Mouse (Mus musculus): ENCODE data around the gene Rps27.

DNA sequence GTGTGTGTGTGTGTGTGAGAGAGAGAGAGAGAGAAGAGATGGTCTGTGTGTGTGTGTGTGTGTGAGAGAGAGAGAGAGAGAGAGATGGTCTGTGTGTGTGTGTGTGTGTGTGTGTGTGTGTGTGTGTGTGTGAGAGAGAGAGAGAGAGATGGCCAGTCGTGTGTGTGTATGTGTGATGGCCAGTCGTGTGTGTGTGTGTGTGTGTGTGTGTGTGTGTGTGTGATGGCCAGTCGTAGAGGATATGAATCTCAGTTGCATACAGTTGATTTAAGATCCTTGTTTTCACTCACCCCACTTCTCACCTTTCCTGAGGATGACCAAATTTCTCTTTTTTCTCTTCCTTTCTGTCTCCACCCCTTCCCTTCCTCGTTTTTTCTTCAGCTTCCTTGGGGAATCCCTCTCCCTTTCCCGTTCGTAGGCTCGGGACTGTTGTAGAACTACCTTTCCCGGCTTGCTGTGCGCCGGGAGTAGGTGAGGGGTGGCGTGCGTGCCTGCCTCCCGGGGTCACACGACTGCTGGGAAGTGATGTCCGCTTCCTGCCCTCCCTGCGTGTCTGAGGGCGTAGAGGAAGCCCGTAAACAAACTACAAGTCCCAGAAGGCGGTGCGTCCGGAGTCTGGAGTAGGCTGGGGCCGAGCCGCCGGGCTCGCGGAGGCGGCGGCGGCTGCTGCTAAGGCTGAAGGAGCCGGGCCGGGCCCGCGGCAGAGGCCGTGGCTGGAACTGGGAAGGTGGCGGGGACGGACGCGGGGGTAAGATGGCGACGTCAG lies 40.4 kb upstream of the Rps27 start, which contains the start of gene Crtc2:
- TF ChIP-seq CTCF (IDR thresholded peaks at IDR 0.05; ENCODE audit: low read depth), result no peak
- TF ChIP-seq EP300 (optimal IDR thresholded peaks at IDR 0.05), result no peak
